Mouse (Mus musculus) liver, adult (tissue): ENCODE results near the gene Plek2.

ENCODE experiments used
- GATA4 ChIP-seq: IDR thresholded peaks from 2 replicates; pipeline ENCODE4 v1.6.1; 2014; ENCODE audit warnings: mild to moderate bottlenecking, low read length; ENCODE audit not compliant: insufficient replicate concordance

Plek2 gene

DNA sequence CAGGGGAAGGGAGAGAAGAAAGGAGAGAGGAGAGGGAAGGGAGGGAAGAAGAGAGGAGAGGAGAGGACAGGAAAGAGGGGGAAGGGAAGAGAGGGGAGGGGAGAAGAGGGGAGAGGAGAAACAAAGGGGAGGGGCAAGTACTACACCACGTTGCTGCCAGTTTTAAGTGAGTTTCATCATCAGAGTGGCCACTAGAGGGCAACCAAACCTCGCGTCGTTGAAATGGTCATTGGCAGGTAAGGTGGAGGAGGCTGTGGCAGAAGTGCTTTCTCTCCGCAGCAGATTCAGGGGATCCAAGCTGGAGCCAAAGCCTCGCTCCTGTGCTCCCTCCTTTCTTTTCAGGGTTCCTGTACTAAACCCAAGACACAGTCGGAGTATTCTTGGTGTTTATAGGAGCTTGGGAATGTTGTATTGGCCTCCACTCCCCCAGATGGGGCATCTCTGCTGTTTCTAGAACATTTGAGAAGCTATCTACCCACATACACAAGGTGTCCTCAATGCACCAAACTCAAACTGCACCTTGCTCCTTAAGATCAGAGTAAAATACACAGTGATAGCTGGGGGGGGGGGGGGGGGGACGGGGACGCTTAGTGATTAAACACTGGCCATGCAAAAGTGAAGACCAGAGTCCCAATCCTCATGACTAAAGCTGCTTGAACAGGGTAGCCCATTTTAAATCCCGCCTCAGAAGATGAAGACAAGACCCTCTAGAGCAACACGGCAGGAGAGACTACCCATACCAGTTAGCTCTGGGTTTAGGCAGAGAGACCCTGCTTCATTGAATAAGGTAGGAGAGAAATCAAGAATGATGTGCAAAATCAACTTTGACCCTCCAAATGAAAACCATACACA, 11.7 kb upstream of the Plek2 start:
- TF ChIP-seq GATA4: no peak

DNA sequence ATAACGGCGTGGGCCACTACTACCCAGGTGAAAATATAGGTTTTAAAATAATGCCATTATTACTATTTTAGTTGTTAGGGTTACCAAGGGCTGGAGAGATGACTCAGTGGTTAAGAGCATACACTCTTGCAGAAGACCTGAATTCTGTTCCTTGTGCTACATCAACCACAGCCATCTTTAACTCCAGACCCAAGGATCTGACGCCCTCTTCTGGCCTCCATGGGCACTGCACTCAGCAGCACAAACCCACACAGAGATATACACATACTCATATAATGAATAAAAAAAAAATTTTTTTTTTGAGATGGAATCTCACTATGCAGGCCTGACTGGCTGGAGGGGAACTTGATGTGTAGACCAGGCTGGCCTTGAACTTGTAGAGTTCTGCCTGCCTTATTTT, 9.5 kb upstream of the Plek2 start:
- no peak for TF ChIP-seq GATA4

DNA sequence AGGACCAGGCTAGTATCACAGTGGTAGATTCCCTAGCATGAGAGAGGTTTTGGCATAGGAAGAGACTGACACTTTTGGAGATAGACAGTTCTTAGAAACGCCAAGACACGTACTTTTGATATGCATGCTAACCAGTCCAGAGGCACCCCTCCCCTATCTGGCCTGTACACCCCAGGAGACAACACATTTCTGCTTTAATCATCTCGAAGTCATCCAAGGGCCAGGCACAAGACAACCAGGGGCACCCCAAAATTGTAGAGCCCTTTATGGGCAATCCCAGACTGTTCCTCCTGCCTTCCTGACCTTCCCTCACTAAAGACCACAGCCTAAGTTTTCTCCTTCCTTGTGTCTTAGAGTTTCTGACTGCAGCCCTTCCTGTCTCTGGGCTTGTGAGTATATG, 8.8 kb upstream of the Plek2 start:
- no peak for TF ChIP-seq GATA4

DNA sequence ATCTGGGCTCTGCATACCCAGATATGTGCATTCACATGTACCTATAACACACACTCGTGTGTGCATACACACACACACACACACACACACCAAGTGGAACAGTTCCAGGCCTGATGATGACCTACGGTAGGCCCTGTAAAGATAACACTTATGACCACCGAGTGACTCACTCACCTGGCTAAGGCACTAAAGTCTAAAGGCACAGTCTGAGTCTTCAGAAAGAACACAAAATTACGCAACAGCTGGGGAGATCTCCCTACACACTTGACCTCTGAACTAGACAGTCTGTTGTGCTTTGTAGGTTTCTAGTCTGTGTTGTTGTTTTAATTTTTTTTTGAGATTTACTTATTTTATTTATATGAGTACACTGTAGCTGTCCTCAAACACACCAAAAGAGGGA, 7.7 kb upstream of the Plek2 start:
- TF ChIP-seq GATA4: no peak

DNA sequence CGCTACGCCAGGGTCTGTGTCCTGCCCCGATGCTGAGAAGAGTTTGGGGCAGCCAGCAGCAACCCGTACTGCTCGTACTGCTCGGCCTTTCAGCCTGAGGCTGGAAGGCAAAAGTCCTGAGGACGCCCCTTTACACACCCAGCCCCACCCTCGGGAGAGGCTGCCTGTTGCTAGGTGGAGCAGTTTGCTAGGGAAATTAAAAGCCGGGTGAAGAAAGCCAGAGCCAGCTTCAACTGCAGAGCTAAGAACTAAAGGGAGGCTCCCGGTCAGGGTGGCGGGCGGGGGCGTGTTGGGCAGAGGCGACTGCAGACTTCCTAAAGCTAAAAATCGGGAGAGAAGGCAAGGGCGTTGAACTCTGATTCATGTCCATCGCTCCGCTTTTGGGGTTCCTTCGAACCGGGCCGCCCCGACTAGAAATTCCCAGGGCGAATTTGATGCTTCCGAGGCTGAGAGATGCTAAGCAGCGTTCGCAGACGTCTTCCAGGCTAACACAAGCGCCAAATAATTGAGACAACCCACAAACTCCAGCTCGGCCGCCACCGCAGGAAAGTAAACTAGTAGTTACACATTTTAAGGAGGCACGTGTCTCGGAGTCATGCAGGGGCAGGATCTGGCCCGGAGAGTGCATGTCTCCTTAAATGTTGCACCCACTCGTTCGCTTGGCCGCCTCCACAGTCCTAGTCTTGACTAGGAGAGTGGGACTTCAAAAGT, 5.1 kb upstream of the Plek2 start:
- no peak for TF ChIP-seq GATA4

DNA sequence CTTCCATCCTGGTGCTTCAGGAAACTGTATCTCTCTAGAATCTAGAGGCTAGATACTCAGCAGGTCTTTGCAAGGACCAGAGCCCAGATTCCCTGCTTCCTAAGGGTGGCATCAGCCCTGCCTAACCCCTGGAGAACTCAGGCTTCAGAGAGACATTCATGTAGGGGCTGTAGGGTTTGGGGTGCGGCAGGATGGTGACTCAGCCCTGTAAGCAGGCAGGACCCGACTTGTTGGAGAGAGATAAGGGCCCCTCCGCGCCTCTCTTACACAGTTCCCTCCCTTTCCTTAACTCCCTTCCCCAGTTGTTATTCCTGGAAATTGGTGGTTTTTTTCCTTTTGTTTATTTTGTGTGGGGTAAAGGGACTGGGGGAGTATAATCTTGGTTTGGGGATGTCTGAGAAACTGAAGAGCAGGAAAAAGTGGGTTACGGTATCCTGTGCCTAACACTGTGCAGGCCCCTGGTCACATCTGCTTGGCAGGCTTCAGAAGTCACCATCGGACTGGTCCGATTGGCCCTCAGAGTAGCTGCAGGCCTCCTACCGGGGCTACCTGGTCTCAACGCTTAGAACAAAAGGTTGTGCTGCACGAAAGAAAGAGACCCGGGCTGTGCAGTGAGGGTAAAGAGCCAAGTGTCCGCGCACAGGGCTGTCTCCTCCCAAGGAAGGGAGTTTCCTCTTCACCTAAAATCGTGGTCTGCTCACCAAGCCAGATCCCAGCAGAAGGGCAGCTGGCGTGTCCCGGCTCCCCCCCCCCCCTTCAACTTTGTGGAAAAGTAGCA, 4.1 kb upstream of the Plek2 start:
- no peak for TF ChIP-seq GATA4

DNA sequence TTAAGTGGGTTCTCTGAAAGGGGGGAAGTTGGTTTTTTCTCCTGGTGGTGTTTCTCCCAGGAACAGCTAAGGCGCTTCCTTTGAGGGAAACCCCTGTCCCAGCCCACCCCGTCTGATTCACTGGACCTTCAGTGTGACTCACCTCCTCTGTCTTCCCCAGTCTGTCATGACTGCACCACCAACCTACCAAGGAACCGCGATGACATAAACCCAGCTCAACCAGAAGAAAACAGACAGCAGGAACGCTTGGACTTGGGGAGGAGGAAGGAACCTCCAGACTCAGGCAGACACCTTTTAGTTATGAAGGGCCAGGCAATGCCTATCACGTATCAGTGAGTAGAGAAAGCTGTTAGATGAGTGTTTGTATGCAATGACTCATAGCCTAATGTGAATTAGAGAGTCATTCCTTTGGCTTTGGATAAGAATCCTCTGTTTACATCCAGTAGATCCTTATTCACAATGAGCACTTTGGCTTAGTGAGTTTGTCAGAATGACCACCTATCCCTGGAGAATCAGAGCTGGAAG, 1.4 kb upstream of the Plek2 start:
- no peak for TF ChIP-seq GATA4

DNA sequence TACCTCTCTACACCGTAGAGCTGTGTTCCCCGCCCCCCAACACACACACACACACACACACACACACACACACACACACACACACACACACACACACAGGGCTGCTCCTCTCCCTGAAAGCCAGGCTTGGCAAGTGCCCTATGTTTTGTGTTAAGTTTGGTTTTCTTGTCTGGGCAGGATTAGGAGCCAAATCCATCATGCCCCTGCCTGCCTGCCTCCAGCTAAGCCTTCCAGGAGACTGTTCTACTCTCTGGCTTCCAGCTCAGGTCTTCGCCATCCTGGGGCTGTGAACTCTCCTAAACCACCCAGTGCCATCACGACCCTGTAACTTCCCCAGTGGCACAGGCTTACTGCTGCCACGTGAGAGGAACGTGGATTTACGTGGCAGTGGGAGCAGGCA, 2.3 kb downstream of the Plek2 start:
- no peak for TF ChIP-seq GATA4

DNA sequence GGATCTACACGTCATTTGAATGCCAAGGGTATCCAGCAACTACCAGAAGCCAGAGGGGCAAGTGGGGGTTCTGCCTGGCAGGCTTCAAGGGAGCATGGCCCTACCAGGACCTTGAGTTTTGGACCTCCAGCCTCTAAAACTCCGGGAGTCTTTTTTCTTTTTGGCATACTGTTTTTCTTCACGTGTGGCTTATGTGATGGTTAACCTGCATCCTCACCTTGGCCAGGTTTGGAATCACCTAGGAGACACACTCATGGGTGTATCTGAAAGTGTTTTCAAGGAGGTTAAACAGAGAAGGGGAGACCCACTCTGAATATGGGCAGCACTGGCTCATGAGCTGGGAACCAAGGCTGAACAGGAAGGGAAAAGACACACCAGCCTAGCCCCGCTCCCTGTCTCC, 3.5 kb downstream of the Plek2 start:
- TF ChIP-seq GATA4: no peak

DNA sequence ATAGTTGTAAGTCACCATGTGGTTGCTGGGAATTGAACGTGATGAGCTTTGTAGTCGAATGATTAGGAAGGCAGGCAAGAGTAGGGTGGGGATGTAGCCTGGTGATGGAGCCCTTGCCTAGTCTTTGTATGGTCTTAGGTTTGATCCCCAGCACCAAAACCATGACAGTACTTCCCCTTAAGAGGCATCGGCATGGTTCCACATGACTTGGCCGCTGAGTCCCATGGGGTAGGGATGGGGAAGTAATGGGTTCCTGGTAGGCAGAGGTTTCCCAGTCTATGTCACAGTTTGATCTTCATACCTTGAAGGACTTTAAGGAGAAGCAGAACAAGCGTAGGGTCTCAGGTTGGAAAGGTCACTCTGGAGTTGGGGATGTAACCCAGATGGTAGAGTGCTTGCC, 5.3 kb downstream of the Plek2 start:
- TF ChIP-seq GATA4: no peak

DNA sequence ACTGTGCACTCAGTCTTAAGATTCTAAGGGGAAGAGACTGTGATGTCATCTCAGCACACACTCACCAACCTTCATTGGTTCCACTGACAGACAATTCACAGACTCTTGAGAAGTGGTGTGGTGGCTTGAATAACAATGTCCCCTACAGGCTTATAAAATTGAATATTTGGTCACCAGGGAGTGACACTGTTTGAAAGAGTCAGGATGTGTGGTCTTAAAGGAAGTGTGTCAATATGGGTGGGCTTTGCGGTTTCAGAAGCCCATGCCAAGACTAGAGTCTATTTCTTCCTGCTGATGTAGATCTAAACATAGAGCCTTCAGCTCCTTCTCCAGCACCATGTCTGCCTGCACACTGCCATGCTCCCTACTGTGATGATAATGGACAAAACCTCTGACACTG, 8.9 kb downstream of the Plek2 start:
- TF ChIP-seq GATA4: no peak

DNA sequence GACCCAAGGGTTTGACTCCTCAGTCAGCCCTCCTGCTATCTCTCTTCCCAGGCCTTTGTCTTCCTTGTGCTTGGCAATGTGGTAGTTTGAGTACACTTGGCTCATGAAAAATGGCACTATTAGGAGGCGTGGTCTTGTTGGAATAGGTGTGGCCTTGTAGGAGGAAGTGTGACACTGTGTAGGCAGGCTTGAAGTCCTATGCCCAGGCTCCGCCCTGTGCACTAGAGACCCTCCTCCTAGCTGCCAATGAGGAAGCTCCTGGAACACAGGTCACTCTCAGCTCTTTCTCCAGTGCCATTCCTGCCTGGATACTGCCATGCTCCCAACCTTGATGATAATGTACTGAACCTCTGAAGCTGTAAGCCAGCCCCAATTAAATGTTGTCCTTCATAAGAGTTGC, 15.6 kb downstream of the Plek2 start:
- no peak for TF ChIP-seq GATA4

DNA sequence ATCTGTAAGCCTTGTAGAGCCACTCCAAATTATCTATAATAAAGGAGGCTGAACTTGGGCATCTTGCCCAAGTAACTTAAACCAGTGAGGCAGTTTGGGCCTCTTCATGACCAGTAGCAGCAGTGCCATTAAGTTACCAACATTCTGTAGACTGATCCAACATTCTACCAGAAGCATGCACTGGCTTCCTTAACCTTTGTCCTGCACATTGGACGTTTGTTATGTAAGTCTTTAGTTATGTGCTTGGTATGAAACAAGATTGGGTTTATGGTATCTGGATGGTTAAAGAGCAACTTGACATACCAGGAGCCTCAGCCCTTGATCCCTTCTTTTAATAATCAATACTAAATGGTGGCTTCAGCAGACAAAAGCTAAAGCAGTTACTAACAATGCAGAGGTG, 16.7 kb downstream of the Plek2 start:
- no peak for TF ChIP-seq GATA4

DNA sequence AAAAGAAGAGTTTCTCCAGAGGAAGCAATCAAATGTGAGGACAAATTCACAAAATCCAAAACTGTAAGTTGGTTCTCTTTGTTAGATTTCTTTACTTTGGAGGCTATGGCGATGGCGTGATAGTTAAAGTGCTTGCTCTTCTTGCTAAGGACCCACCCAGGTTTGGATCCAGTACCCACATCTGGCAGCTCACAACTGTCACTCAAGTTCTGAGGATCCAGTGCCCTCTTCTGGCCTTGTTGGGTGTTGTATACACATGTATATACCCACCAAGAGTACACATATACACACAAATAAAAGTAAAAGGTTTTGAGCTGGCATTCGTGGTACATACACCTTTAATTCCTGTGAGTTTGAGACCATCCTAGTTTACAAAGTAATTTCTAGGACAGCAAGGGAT, 32.2 kb downstream of the Plek2 start:
- TF ChIP-seq GATA4: no peak

DNA sequence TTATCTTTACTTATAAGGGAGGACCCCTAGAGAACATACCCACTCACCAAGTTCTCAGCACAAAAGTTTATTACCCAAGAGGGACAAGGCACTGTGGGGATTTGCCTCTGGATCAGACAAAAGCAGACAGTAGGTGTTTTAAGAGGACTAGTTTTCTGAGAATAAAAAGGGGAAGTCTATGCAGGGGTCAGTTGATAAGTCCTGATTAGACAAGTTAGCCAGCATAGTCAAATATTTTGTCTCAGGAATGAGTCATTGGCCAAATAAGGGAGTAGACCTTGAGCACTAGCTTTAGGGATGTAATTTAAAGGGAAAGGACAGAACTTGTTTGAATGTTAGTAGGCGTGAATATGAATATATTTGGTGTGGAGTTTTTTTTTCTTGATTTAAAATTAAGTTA, 38.6 kb downstream of the Plek2 start:
- no peak for TF ChIP-seq GATA4

DNA sequence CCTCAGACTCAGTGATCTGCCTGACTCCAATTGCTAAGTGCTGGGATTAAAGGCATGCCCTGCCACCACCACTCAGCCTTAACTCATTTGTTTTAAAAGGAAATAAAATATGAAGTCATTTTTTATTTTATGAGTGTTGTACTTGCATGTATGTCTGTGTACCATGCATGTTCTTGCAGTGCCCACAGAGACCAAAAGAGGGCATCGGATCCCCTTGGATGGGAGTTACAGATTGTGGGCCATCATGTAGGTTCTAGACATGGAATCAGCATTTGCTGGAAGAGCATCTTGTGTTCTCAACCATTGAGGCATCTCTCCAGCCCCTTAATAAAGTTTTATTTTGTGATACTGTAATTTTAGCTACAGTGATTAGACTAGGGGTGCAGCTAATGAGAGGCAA, 41.3 kb downstream of the Plek2 start:
- TF ChIP-seq GATA4: no peak
